Mouse (Mus musculus): ENCODE measurements around the gene Gsdma. TPM values are rescaled to one million over a fixed set of nuclear protein-coding genes. Genes with fewer than 3 reads are reported as not detected.
A peak's percentile ranks its signal among the peaks of the same experiment; 100 is the strongest.
"Not testable (repeated sequence)": the region's sequence is repeated elsewhere in the genome, so short reads cannot be mapped to it uniquely, and the experiment has no call there.

The Gsdma gene
- polyA plus RNA-seq, 1 experiment from 2014 or later, result not detected

GRCm38 (mm10) chr11:98710416-98711045 is 46.4 kb downstream of the Gsdma start:
- Histone ChIP-seq H3K36me3 (replicated peaks; ENCODE audit: insufficient read depth, low read length) (peaks cover 46% of the 10 kb centered on the region), H3K4me2 (ENCODE audit: low read depth, low read length) (peak overlapping the region; percentile 28), H3K27ac (ENCODE audit: low read depth) (peak overlapping the region; percentile 84), H3K27me3 (ENCODE audit: insufficient read depth, low read length) (no peaks in the 10 kb centered on the region), H3K4me3 (ENCODE audit: low read depth, low read length) (no peak overlapping the region), H3K9me3 (ENCODE audit: low read length) (no peaks in the 10 kb centered on the region), H3K9ac (replicated peaks) (no peak overlapping the region; the same call in 1 of the 2 replicates), H3K4me1 (ENCODE audit: insufficient read depth) (peaks cover 35% of the 10 kb centered on the region)
- WGBS (ENCODE audit: insufficient replicate concordance), result 28% methylated on average over 12 of the region's 12 CpGs
- TF ChIP-seq EP300 (IDR thresholded peaks at IDR 0.05; ENCODE audit: low read depth), result no peak
- peak; percentile 99 for TF ChIP-seq CTCF (IDR thresholded peaks at IDR 0.05; ENCODE audit: low read depth)
- ATAC-seq (peak; percentile 62), DNase-seq (peak; percentile 92)

- Histone ChIP-seq H3K9me3 (ENCODE audit: low read length) (no peaks in the 10 kb centered on the region), H3K4me1 (ENCODE audit: insufficient read depth) (peaks cover 35% of the 10 kb centered on the region), H3K27ac (ENCODE audit: low read depth) (peak overlapping the region; percentile 84), H3K27me3 (ENCODE audit: insufficient read depth, low read length) (no peaks in the 10 kb centered on the region), H3K9ac (replicated peaks) (no peak overlapping the region; the same call in 1 of the 2 replicates), H3K4me2 (ENCODE audit: low read depth, low read length) (peak overlapping the region; percentile 28), H3K36me3 (replicated peaks; ENCODE audit: insufficient read depth, low read length) (peaks cover 43% of the 10 kb centered on the region), H3K4me3 (ENCODE audit: low read depth, low read length) (no peak overlapping the region)
- TF ChIP-seq CTCF (IDR thresholded peaks at IDR 0.05; ENCODE audit: low read depth), result no peak
- no peak for TF ChIP-seq EP300 (IDR thresholded peaks at IDR 0.05; ENCODE audit: low read depth)
- DNase-seq (no peak), ATAC-seq (no peak)
- 49% methylated on average over 4 of the region's 4 CpGs for WGBS (ENCODE audit: insufficient replicate concordance)
These were observed 46.9 kb downstream of the Gsdma start for GRCm38 (mm10) chr11:98711046-98711434.

- H3K9me3 ChIP-seq (ENCODE audit: low read length); H3K4me3 ChIP-seq (ENCODE audit: low read depth, low read length); ATAC-seq; H3K27ac ChIP-seq (ENCODE audit: low read depth); H3K27me3 ChIP-seq (ENCODE audit: insufficient read depth, low read length); H3K4me2 ChIP-seq (ENCODE audit: low read depth, low read length); H3K9ac ChIP-seq (replicated peaks): not testable (repeated sequence)
- peak; percentile 23 for DNase-seq
- 71% methylated on average over 5 of the region's 6 CpGs for WGBS (ENCODE audit: insufficient replicate concordance)
- TF ChIP-seq CTCF (IDR thresholded peaks at IDR 0.05; ENCODE audit: low read depth), result peak; percentile 55
- H3K36me3 ChIP-seq (replicated peaks; ENCODE audit: insufficient read depth, low read length), result peaks cover 36% of the 10 kb centered on the region
- peaks cover 35% of the 10 kb centered on the region for H3K4me1 ChIP-seq (ENCODE audit: insufficient read depth)
These were observed 47.9 kb downstream of the Gsdma start for GRCm38 (mm10) chr11:98712009-98712408.

DNA sequence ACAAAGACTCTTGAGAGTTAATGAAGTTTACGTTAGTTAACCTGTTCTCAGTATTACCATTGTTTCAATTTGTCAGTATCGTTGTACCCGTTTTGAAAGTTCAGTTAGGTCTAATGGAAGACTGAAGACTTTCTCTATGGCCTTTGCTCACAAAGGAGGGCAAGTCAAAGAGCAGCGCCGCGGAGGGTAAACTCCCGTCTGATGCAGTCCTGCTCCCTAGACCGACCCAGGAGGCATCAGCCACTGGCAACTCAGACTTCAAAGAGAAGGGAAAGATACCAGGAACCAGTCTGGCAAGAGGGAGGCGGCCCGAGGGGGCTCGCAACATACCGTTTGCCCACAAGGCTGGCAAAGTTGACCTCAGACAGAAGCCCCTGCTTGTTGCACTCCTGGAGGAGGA is 49.6 kb downstream of the Gsdma start:
- H3K4me3 ChIP-seq (ENCODE audit: low read depth, low read length), result no peak overlapping the region
- no peak for ATAC-seq
- peak; percentile 14 for DNase-seq
- H3K9me3 ChIP-seq (ENCODE audit: low read length), result no peaks in the 10 kb centered on the region
- WGBS (ENCODE audit: insufficient replicate concordance), result 69% methylated on average over 12 of the region's 12 CpGs
- 0 out of 2 replicates have a peak overlapping the region, but pooled peaks have one; percentile 23 for H3K27ac ChIP-seq (ENCODE audit: low read depth)
- no peaks in the 10 kb centered on the region for H3K27me3 ChIP-seq (ENCODE audit: insufficient read depth, low read length)
- no peak overlapping the region for H3K9ac ChIP-seq (replicated peaks)
- H3K4me2 ChIP-seq (ENCODE audit: low read depth, low read length), result no peak overlapping the region
- peaks cover 30% of the 10 kb centered on the region for H3K4me1 ChIP-seq (ENCODE audit: insufficient read depth)
- TF ChIP-seq EP300 (IDR thresholded peaks at IDR 0.05; ENCODE audit: low read depth) (no peak), CTCF (IDR thresholded peaks at IDR 0.05; ENCODE audit: low read depth) (no peak)
- H3K36me3 ChIP-seq (replicated peaks; ENCODE audit: insufficient read depth, low read length), result peaks cover 29% of the 10 kb centered on the region

- H3K27me3 ChIP-seq (ENCODE audit: insufficient read depth, low read length), result no peaks in the 10 kb centered on the region
- DNase-seq (peak; percentile 14), ATAC-seq (no peak)
- TF ChIP-seq CTCF (IDR thresholded peaks at IDR 0.05; ENCODE audit: low read depth), result no peak
- TF ChIP-seq EP300 (IDR thresholded peaks at IDR 0.05; ENCODE audit: low read depth), result no peak
- no peak overlapping the region for H3K9ac ChIP-seq (replicated peaks)
- no peaks in the 10 kb centered on the region for H3K9me3 ChIP-seq (ENCODE audit: low read length)
- no peak overlapping the region for H3K4me3 ChIP-seq (ENCODE audit: low read depth, low read length)
- peaks cover 29% of the 10 kb centered on the region for H3K36me3 ChIP-seq (replicated peaks; ENCODE audit: insufficient read depth, low read length)
- peaks cover 10% of the 10 kb centered on the region for H3K4me1 ChIP-seq (ENCODE audit: insufficient read depth)
- WGBS (ENCODE audit: insufficient replicate concordance), result 86% methylated on average over 9 of the region's 9 CpGs
- H3K4me2 ChIP-seq (ENCODE audit: low read depth, low read length), result no peak overlapping the region
- H3K27ac ChIP-seq (ENCODE audit: low read depth), result no peak overlapping the region
These were observed 51.8 kb downstream of the Gsdma start for GRCm38 (mm10) chr11:98715946-98716345.

DNA sequence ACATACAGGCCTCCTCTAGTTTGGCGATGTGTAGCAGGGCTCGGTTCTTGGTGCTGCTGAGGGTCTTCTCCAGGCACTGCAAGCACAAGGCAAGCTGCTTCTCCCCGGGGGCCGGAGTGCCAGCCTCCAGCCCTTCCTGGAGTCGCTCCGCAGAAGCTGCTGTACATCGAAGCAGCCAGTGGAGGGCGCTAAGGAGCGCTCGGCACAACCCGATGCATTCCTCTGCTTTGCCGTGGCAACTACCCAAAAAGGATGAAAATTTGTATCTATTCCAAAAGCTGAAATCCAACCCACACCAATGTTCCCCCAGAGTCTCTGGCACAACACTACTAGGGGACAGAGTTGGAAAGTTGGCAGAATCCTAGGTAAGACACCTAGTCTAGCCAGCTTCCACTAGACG is 53.8 kb downstream of the Gsdma start:
- Histone ChIP-seq H3K9ac (replicated peaks) (no peak overlapping the region), H3K9me3 (ENCODE audit: low read length) (no peaks in the 10 kb centered on the region), H3K4me2 (ENCODE audit: low read depth, low read length) (no peak overlapping the region; the same call in 1 of the 2 replicates), H3K27me3 (ENCODE audit: insufficient read depth, low read length) (no peaks in the 10 kb centered on the region), H3K4me3 (ENCODE audit: low read depth, low read length) (no peak overlapping the region), H3K27ac (ENCODE audit: low read depth) (no peak overlapping the region), H3K4me1 (ENCODE audit: insufficient read depth) (peaks cover 11% of the 10 kb centered on the region), H3K36me3 (replicated peaks; ENCODE audit: insufficient read depth, low read length) (peaks cover 26% of the 10 kb centered on the region)
- DNase-seq (peak; percentile 78), ATAC-seq (peak; percentile 39; the same call in 1 of the 2 replicates)
- WGBS (ENCODE audit: insufficient replicate concordance), result 26% methylated on average over 13 of the region's 13 CpGs
- TF ChIP-seq EP300 (IDR thresholded peaks at IDR 0.05; ENCODE audit: low read depth), result no peak
- peak; percentile 85 for TF ChIP-seq CTCF (IDR thresholded peaks at IDR 0.05; ENCODE audit: low read depth)

All from liver, postnatal 0 days (tissue).